Mouse (Mus musculus) thymus, adult 18-20 months (tissue): ENCODE measurements around the gene Wdfy1.
A peak's percentile ranks its signal among the peaks of the same experiment; 100 is the strongest.

ENCODE experiments used
- DNase-seq, 2 experiments: peaks; one replicate each; pipeline ENCODE4 v3.0.0; 2022; ENCODE audit warnings: mixed read lengths in 2 of 2

Wdfy1 gene

GRCm38 (mm10) chr1:79707383-79707782, 68.6 kb downstream of the Wdfy1 start:
- no peak for DNase-seq

GRCm38 (mm10) chr1:79706707-79707106, 69.2 kb downstream of the Wdfy1 start:
- no peak for DNase-seq

GRCm38 (mm10) chr1:79704672-79705071, 71.3 kb downstream of the Wdfy1 start:
- DNase-seq: no peak

GRCm38 (mm10) chr1:79703520-79703919, 72.4 kb downstream of the Wdfy1 start:
- DNase-seq: no peak

- no peak for DNase-seq
These were observed 77.4 kb downstream of the Wdfy1 start for GRCm38 (mm10) chr1:79698506-79698905.

GRCm38 (mm10) chr1:79697382-79697781, 78.6 kb downstream of the Wdfy1 start:
- DNase-seq: no peak

- no peak for DNase-seq
These were observed 79.0 kb downstream of the Wdfy1 start for GRCm38 (mm10) chr1:79696933-79697332.

- no peak for DNase-seq
These were observed 83.5 kb downstream of the Wdfy1 start for GRCm38 (mm10) chr1:79692482-79692881.

- no peak for DNase-seq
These were observed 88.7 kb downstream of the Wdfy1 start for GRCm38 (mm10) chr1:79687254-79687653.

GRCm38 (mm10) chr1:79684027-79684426, 91.9 kb downstream of the Wdfy1 start:
- DNase-seq: no peak

- no peak for DNase-seq
These were observed 93.0 kb downstream of the Wdfy1 start for GRCm38 (mm10) chr1:79682936-79683335.

GRCm38 (mm10) chr1:79680777-79681176, 95.2 kb downstream of the Wdfy1 start:
- no peak for DNase-seq

GRCm38 (mm10) chr1:79678117-79678684, 97.7 kb downstream of the Wdfy1 start:
- DNase-seq: no peak

GRCm38 (mm10) chr1:79675716-79676115, 100.2 kb downstream of the Wdfy1 start:
- DNase-seq: no peak

- peak; percentile 65 to 77 for DNase-seq
These were observed 104.2 kb downstream of the Wdfy1 start, which contains the start of gene Ap1s3 for GRCm38 (mm10) chr1:79671543-79672337. Gene Ap1s3, minus strand, starts transcription at chr1:79671972.

- peak in 1 of 2 experiments; percentile 16 for DNase-seq
These were observed 104.8 kb downstream of the Wdfy1 start for GRCm38 (mm10) chr1:79671196-79671542.

- DNase-seq: no peak
These were observed 106.4 kb downstream of the Wdfy1 start for GRCm38 (mm10) chr1:79669419-79669974.

- no peak for DNase-seq
These were observed 111.0 kb downstream of the Wdfy1 start for GRCm38 (mm10) chr1:79664911-79665310.

- DNase-seq: no peak
These were observed 116.3 kb downstream of the Wdfy1 start for GRCm38 (mm10) chr1:79659598-79659997.

GRCm38 (mm10) chr1:79657411-79657810, 118.5 kb downstream of the Wdfy1 start:
- no peak for DNase-seq

GRCm38 (mm10) chr1:79655819-79656555, 120.0 kb downstream of the Wdfy1 start:
- DNase-seq: no peak

- DNase-seq: no peak
These were observed 121.0 kb downstream of the Wdfy1 start for GRCm38 (mm10) chr1:79654948-79655347.
